Mouse (Mus musculus): ENCODE results near the gene Ccdc138. TPM values are rescaled to one million over a fixed set of nuclear protein-coding genes. Genes with fewer than 3 reads are reported as not detected.

Gene Ccdc138
- 1 to 10 TPM in 1 of 2 experiments, under 1 TPM in 1; 0.60 to 1.9 TPM for total RNA-seq (2023)

DNA sequence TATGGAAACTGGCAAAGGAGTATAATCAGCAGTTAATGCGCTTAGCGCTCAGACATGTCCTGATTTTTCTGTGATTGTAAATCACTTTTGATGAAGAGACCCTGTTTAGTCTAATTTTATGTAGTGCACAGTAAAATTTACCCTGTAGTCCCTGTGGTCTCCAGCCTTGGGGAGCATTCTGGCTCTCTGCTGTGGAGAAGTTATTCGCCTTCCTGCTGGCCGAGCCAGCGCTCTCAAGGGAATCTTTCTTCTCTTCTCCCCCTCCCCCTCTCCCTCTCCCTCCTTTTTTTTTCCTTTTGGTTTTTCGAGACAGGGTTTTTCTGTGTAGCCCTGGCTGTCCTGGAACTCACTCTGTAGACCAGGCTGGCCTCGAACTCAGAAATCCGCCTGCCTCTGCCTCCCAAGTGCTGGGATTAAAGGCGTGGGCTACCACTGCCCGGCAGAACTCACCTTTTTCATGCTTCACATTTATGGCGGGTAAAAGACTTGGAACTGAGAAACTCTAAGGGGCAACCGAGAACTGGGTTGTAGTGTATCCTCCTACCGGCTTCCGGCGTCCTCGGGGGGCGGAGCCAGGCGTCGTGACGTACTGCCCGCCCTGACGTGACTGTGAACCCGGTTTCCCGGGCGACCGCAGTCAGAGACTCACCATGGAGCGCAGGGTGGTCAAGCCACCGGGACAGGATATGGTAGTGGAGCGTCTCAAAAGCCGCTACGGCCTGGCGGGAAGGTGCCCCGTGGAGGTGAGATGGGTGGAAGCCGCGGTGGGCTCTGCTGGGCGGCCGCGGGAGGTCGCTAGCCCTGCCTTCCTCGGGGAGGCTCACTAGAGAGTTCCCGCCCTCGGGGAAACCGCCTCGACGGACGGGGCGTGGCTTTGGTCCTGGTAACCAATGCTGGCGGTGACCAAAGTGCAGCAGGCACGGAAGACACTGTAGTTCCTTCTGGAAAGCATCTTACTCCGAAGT, at the start of gene Ccdc138:
Gene Ccdc138 (plus strand): TSS at position 629 of the 965 bp plus-strand sequence.

Other genes with a start within 250 kb of the Ccdc138 start
- 10 to 100 TPM; 19.5 to 21.1 TPM for gene Gcc2, start 242.5 kb upstream of the Ccdc138 start, total RNA-seq (2023)
- gene Lims1, start 174.5 kb upstream of the Ccdc138 start, total RNA-seq (2023) = 100 to 1,000 TPM; 115 to 131 TPM
- 100 to 1,000 TPM; 122 to 123 TPM for gene Ranbp2, start 51.0 kb upstream of the Ccdc138 start, total RNA-seq (2023)
- gene Edar, start 177.7 kb downstream of the Ccdc138 start, total RNA-seq (2023) = not detected
- gene Gm17542, start 220.3 kb downstream of the Ccdc138 start, total RNA-seq (2023) = not detected